Mouse (Mus musculus): Measurements from ENCODE around the gene Nanog.

DNA sequence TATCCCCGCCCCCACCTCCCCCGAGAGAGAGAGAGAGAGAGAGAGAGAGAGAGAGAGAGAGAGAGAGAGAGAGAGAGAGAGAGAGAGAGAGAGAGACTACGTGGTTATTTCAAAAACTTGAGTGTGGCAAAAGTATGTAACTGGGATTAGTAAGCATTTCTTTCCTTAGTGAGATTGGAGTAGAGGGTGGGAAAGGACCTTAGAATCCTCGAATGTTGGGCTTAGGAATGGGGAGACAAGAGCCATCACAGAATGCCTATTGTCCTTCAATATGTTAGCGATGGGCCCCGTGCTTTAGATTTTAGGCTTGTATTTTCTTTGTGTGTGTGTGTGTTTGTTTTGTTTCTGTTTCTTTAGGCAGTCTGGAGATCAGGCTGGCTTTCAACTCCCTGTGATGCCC lies 4.0 kb upstream of the Nanog start:
- TF ChIP-seq CTCF (IDR thresholded peaks at IDR 0.05; ENCODE audit: control insufficient read depth, insufficient read depth, low read length) (no peak), POLR2A (IDR thresholded peaks at IDR 0.05; ENCODE audit: borderline replicate concordance, control insufficient read depth, low read depth, low read length) (no peak)
